Mouse (Mus musculus) embryonic facial prominence, embryonic 13.5 days (tissue): ENCODE measurements at regions not wholly inside any gene's neighbourhood (a gene's known extent, or its start where the extent isn't known, plus 50 kb on each side); places are given as distances from the start of the nearest gene placed in this dataset.
"Not testable (repeated sequence)": the region's sequence is repeated elsewhere in the genome, so short reads cannot be mapped to it uniquely, and the experiment has no call there.

Source experiments
- ATAC-seq: fragments of 200-750 bp; cut with Nextera tagmentation; 2 replicates; pipeline ENCODE4 v1.8.0; 2017; ENCODE audit warnings: low read depth; ENCODE audit not compliant: insufficient number of reproducible peaks, insufficient read depth, low FRiP score, low TSS enrichment
- H3K27ac ChIP-seq: fragments of 300-500 bp; sonication (generic); 2 replicates; pipeline ENCODE4 v1.5.1; 2015; ENCODE audit warnings: moderate library complexity, mild to moderate bottlenecking, inconsistent platforms
- H3K27me3 ChIP-seq: fragments of 300-500 bp; sonication (generic); 2 replicates; pipeline ENCODE4 v1.6.1; 2015; ENCODE audit warnings: mild to moderate bottlenecking, inconsistent platforms
- H3K36me3 ChIP-seq: fragments of 300-500 bp; sonication (generic); 2 replicates; pipeline ENCODE4 v1.6.1; 2015; ENCODE audit warnings: mild to moderate bottlenecking, inconsistent platforms
- H3K4me1 ChIP-seq: fragments of 300-500 bp; sonication (generic); 2 replicates; pipeline ENCODE4 v1.6.1; 2015; ENCODE audit warnings: inconsistent platforms
- H3K4me2 ChIP-seq: fragments of 300-500 bp; sonication (generic); 2 replicates; pipeline ENCODE4 v1.6.1; 2015; ENCODE audit warnings: moderate library complexity, mild to moderate bottlenecking, inconsistent platforms
- H3K4me3 ChIP-seq: fragments of 300-500 bp; sonication (generic); 2 replicates; pipeline ENCODE4 v1.5.1; 2015; ENCODE audit warnings: mild to moderate bottlenecking, inconsistent platforms
- H3K9ac ChIP-seq: fragments of 300-500 bp; sonication (generic); 2 replicates; pipeline ENCODE4 v1.6.1; 2015; ENCODE audit warnings: mild to moderate bottlenecking, inconsistent platforms
- H3K9me3 ChIP-seq: fragments of 300-500 bp; sonication (generic); 2 replicates; pipeline ENCODE4 v1.6.1; 2016; ENCODE audit warnings: inconsistent platforms
- WGBS: fragments of 180-500 bp; shearing (Covaris S2); methylation state at CpG from one replicate; pipeline ENCODE4 v1.1.7; 2015; ENCODE audit warnings: mixed read lengths; 5-methylcytosine and 5-hydroxymethylcytosine counted together

DNA sequence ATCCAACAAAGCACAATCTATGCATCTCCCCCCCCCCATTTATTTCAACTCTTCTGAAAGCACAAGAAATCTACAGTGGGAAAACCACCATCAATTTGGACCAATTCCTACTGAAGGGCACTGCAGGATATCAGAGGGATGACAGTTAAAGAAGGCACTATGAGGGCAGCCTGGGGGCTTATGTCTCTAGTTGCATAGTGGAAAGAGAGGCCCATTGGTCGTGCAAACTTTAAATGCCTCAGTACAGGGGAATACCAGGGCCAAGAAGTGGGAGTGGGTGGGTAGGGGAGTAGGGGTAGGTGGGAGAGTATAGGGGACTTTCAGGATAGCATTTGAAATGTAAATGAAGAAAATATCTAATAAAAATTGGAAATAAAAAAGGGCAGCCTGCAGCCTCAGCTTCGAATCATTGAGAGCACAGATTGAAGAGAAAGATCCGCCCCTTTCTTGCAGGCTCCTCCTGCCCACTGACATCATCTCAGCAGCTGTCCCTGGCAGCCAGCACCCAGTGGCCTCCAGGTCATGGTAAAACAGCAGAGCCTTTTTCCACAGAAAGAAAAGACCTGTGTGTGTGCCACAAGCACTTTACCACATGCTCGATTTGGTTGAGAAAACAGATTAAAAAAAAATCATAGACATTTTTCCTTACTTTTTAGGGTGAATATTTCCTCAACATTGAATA lies 571.6 kb upstream of the Adamts5 start:
- WGBS = 45% methylated on average over 4 of the region's 4 CpGs
- no peak overlapping the region for H3K9ac ChIP-seq
- no peaks in the 10 kb centered on the region for H3K27me3 ChIP-seq
- no peak overlapping the region for H3K4me3 ChIP-seq
- no peaks in the 10 kb centered on the region for H3K36me3 ChIP-seq
- no peak overlapping the region for H3K4me2 ChIP-seq
- H3K9me3 ChIP-seq = no peaks in the 10 kb centered on the region
- H3K4me1 ChIP-seq = no peaks in the 10 kb centered on the region
- no peak overlapping the region for H3K27ac ChIP-seq
- no peak for ATAC-seq

DNA sequence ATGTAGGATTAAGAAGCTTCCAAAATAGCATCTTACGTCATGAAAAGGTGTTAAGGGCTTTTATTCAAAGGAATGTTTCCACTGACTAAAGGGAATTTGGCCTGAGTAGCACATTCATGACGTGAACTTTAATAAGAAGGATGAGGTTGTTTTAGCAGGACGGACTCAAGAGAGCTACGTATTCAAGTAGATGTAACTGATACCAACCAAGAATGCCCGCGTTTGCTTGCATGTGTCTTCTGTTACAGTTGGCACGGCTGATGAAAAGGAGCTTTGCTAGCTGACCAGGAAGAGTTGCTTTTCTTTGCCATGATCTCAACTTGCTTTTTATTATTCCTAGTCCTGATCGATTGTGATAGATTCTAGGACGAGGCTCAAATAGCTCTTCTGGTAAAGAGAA lies 559.4 kb upstream of the Adamts5 start:
- WGBS = 50% methylated on average over 9 of the region's 9 CpGs

DNA sequence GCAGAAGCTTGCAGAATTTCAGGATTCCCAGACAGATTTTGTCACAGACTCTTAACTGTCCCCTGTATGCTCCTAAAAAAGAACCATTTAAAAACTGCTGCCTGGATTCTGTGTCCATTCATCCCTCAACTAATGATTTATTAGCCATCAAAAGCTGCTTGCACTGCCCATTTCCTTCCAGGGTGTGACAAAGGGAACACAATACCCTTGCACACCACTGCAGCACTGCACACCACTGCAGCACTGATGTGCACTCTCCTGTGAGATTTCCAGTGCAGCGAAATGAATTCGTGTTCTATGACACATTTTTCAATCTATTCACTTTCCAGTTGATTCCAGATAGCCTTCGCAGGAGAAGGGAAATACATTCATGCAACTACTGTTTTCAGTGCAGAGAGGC lies 555.0 kb upstream of the Adamts5 start:
- 75% methylated on average over 3 of the region's 3 CpGs for WGBS
- Histone ChIP-seq H3K9me3 (no peaks in the 10 kb centered on the region), H3K27ac (no peak overlapping the region), H3K4me1 (no peaks in the 10 kb centered on the region), H3K27me3 (no peaks in the 10 kb centered on the region), H3K36me3 (no peaks in the 10 kb centered on the region), H3K9ac (no peak overlapping the region), H3K4me2 (no peak overlapping the region), H3K4me3 (no peak overlapping the region)
- no peak for ATAC-seq

More for the DNA sequence above, 559.4 kb upstream of the Adamts5 start:
- Histone ChIP-seq H3K36me3 (no peaks in the 10 kb centered on the region), H3K9ac (no peak overlapping the region), H3K27ac (no peak overlapping the region), H3K4me2 (no peak overlapping the region), H3K4me3 (no peak overlapping the region), H3K27me3 (no peaks in the 10 kb centered on the region), H3K9me3 (no peaks in the 10 kb centered on the region), H3K4me1 (no peaks in the 10 kb centered on the region)
- ATAC-seq = no peak

DNA sequence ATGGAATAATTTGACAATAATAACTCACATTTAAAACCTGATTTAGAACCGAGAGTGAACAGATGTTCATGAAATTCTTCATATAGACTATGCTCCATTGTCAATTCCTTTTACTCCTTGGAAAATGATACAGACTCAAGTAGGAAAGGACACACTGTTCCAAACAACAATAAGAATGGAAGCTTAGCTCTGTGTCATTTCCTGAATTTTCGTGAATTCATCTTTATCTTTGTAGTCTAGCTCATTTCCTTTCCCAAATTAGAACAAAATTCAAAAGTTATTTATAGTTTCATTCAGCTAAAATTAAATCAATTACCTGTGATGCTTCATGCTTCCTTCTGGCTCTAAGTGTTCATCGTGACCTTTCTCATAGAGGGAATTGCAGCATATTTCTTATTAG lies 553.2 kb upstream of the Adamts5 start:
- Histone ChIP-seq H3K9ac (no peak overlapping the region), H3K27ac (no peak overlapping the region), H3K4me3 (no peak overlapping the region), H3K4me2 (no peak overlapping the region), H3K9me3 (no peaks in the 10 kb centered on the region), H3K27me3 (no peaks in the 10 kb centered on the region), H3K36me3 (no peaks in the 10 kb centered on the region), H3K4me1 (no peaks in the 10 kb centered on the region)
- 57% methylated on average over 3 of the region's 3 CpGs for WGBS
- ATAC-seq = no peak

DNA sequence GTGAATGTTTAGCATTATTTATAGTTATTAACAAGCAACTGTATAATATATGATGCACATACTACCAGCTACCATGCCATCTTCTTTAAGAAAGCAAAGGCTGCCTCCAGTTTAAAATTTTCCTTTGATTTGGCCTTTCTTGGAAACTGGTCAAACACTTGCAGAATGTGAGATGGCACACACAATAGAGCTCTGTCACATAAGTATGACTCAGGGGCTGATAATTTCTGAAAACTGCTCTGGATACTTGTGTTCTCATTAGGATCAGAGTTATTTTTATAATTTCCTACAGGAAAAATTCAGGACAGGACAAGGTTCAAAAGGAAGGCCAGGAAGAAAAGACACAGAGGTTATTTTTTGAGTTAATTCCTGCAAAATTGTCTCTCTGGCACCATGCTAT lies 552.4 kb upstream of the Adamts5 start:
- Histone ChIP-seq H3K9ac (no peak overlapping the region), H3K4me3 (no peak overlapping the region), H3K4me1 (no peaks in the 10 kb centered on the region), H3K4me2 (no peak overlapping the region), H3K27me3 (no peaks in the 10 kb centered on the region), H3K36me3 (no peaks in the 10 kb centered on the region), H3K27ac (no peak overlapping the region), H3K9me3 (no peaks in the 10 kb centered on the region)
- ATAC-seq = no peak

DNA sequence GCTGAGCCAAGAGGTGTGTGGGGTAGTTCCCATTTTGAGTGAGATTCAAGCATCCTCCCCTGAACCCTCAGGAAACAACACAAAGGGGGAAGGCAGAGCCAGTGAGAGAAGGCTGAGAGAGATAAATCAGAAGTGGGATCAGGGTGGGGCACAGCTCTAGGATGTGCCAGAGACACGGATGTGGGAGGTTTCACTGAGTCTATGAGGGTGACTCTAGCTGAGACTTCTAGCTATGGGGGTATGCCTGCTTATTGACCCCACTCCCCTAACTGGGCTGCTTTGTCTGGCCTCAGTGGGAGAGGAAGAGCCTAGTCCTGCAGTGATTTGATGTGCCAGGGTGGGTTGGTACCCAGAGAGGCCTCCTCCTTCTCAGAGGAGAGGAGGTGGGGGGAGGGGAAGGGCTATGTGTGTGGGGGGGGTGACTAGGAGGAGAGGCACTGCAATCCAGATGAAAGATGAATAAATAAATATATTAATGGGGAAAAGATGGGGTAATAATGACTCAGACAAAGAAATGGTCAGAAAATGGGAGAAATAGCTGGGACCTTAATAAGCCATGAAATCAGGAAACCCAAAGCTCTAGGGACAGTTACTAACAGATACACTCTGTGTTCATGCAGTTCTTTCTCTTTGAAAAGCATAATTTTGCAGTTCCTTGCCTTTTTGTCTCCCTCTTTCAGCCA lies 547.0 kb upstream of the Adamts5 start:
- Histone ChIP-seq H3K36me3 (no peaks in the 10 kb centered on the region), H3K4me1 (no peaks in the 10 kb centered on the region), H3K9ac (no peak overlapping the region), H3K27me3 (no peaks in the 10 kb centered on the region), H3K27ac (no peak overlapping the region), H3K4me3 (no peak overlapping the region), H3K9me3 (no peaks in the 10 kb centered on the region), H3K4me2 (no peak overlapping the region)
- ATAC-seq = no peak
- WGBS = 45% methylated on average over 1 of the region's 1 CpGs

DNA sequence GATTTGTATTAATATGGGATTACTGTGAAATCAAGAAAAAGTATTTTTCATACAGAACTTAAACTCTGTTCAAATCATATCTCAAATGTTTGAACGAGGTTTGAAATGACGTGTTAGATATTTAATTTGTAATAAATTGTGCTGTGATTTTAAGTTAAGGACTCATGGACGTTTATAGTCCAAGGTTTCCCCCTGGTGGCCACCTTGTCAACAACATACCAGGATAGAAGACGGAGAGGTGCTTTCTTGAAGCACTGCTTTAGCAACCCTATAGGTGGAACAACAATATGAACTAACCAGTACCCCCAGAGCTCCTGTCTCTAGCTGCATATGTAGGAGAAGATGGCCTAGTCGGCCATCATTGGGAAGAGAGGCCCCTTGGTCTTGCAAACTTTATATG lies 517.8 kb upstream of the Adamts5 start:
- not testable (repeated sequence) for H3K4me3 ChIP-seq, ATAC-seq, H3K4me1 ChIP-seq, H3K4me2 ChIP-seq, H3K27ac ChIP-seq, H3K9me3 ChIP-seq, H3K36me3 ChIP-seq, H3K27me3 ChIP-seq, H3K9ac ChIP-seq
- 9% methylated on average over 5 of the region's 5 CpGs for WGBS

DNA sequence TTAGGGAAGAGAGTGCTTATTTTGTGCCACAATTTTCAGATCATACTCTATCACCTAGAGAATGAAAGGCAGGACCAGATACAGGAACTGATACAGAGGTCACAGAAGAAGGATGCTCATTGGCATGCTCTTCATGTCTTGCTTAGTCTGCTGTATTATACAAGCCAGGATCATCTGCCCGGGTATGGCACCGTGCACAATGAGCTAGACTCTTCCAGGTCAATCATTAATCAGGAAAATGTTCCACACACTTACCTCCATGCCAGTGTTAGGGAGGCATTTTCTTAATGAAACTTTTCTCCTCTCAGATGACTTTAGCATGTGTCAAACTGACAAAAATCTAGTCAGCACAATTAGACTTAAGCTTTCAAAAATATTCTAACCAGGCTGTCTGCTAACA lies 502.7 kb upstream of the Adamts5 start:
- no peaks in the 10 kb centered on the region for H3K36me3 ChIP-seq
- H3K4me1 ChIP-seq = no peaks in the 10 kb centered on the region
- no peak overlapping the region for H3K27ac ChIP-seq
- no peaks in the 10 kb centered on the region for H3K9me3 ChIP-seq
- 84% methylated on average over 2 of the region's 2 CpGs for WGBS
- no peak for ATAC-seq
- no peak overlapping the region for H3K9ac ChIP-seq
- H3K4me2 ChIP-seq = no peak overlapping the region
- no peak overlapping the region for H3K4me3 ChIP-seq
- no peaks in the 10 kb centered on the region for H3K27me3 ChIP-seq

DNA sequence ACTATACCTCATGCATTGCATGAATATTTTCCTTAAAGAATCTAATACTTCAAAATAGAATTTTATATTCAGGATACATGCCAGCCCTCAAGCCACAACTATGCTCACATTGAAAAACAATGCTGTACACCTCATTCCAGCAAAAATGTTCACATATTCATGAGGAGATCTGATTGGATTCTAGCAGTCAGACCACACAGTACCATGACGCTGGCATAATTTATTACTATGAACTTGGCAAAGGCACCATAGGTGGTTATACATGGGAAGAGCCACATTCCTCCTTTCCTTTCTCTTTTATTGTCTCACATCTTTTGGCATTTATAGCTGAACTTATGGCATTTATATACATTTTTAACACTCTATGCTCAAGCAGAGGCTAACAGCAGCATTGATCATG lies 499.8 kb upstream of the Adamts5 start:
- H3K27ac ChIP-seq = no peak overlapping the region
- H3K4me1 ChIP-seq = no peaks in the 10 kb centered on the region
- H3K9ac ChIP-seq = no peak overlapping the region
- H3K36me3 ChIP-seq = no peaks in the 10 kb centered on the region
- 73% methylated on average over 1 of the region's 1 CpGs for WGBS
- H3K27me3 ChIP-seq = no peaks in the 10 kb centered on the region
- no peaks in the 10 kb centered on the region for H3K9me3 ChIP-seq
- no peak overlapping the region for H3K4me3 ChIP-seq
- no peak overlapping the region for H3K4me2 ChIP-seq
- ATAC-seq = no peak

DNA sequence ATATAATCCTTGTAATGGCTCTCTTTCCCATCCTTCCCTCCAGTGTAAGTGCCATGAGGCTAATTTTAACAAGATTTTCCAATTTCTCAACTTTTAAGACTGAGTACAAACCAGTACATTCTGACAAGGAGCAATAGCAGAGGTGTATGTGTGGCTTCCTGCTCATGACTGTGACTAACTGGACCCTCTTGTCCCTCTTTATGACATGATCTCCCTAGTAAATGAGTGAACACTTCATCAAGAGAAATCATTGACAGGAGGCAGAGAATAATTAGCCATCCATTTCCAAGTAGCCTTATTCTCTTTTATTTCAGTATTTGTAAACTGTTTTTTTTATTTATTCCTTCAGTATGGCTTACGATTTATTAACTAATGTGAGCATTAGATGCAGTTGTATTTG lies 497.7 kb upstream of the Adamts5 start:
- H3K4me1 ChIP-seq = no peaks in the 10 kb centered on the region
- no peaks in the 10 kb centered on the region for H3K9me3 ChIP-seq
- no peak overlapping the region for H3K4me2 ChIP-seq
- H3K36me3 ChIP-seq = no peaks in the 10 kb centered on the region
- H3K9ac ChIP-seq = no peak overlapping the region
- H3K27me3 ChIP-seq = no peaks in the 10 kb centered on the region
- no peak overlapping the region for H3K4me3 ChIP-seq
- no peak overlapping the region for H3K27ac ChIP-seq
- 84% methylated on average over 1 of the region's 1 CpGs for WGBS
- no peak for ATAC-seq

DNA sequence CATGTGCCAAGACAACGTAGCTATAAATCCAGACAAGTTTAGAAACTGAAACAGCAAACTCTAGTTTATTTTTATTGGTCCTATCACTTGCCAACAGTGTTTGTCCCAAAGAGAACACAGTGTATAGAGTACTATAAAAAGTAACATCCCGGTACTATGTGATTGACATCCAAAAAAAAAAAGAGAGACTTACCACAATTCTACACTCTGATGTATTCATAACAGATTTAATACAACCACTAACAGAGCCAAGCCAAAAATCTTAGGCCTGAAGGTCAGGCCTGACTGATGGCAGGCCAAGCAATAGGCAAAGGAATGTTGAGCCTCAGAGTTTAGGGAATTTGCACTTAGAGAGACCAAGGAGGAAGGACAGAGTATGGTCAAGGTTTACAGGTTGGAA lies 495.9 kb upstream of the Adamts5 start:
- H3K27ac ChIP-seq = no peak overlapping the region
- H3K4me2 ChIP-seq = no peak overlapping the region
- no peak for ATAC-seq
- no peaks in the 10 kb centered on the region for H3K27me3 ChIP-seq
- no peaks in the 10 kb centered on the region for H3K4me1 ChIP-seq
- no peak overlapping the region for H3K4me3 ChIP-seq
- 79% methylated on average over 2 of the region's 2 CpGs for WGBS
- H3K9ac ChIP-seq = no peak overlapping the region
- no peaks in the 10 kb centered on the region for H3K36me3 ChIP-seq
- H3K9me3 ChIP-seq = no peaks in the 10 kb centered on the region

DNA sequence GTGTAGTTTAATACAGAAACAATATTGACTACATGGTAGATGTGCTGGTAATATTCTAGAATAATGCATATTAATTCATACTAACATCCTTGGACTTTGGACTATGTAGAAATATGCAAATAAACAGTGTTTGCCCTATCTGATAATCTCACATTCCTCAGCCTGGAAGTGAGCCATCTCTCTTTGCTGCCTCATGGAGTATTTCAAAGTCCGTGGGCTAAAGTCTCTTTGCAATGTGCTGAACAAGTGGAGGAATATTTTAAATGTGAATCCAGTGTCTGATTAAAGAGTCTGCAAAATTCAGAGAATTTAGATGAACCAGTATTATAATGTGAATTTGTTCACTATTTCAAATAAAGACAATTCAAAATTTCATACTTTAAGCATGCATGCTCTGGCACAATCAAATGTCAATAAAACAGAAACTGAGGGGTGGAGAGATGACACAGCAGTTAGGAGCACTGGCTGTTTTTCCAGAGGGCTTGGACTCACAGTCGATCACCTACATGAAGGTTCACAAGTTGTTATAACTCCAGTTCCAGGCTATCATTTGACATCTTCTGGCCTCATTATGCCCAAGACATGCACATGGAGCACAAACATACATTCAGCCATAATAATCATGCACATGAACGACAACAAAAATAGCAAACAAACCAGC lies 487.6 kb upstream of the Adamts5 start:
- Histone ChIP-seq H3K27ac (no peak overlapping the region), H3K4me2 (no peak overlapping the region), H3K4me1 (no peaks in the 10 kb centered on the region), H3K27me3 (no peaks in the 10 kb centered on the region), H3K36me3 (no peaks in the 10 kb centered on the region), H3K9me3 (no peaks in the 10 kb centered on the region), H3K4me3 (no peak overlapping the region), H3K9ac (no peak overlapping the region)
- ATAC-seq = no peak
- 69% methylated on average over 3 of the region's 3 CpGs for WGBS
